Mouse (Mus musculus): Measurements from ENCODE around the gene Zdhhc20.

- no peak for TF ChIP-seq CTCF (conservative IDR thresholded peaks at IDR 0.05; ENCODE audit: insufficient read depth, insufficient read length, low read depth, low read length)
- no peak for TF ChIP-seq POLR2A (IDR thresholded peaks at IDR 0.05; ENCODE audit: low read depth, low read length)
These were observed 2.9 kb upstream of the Zdhhc20 start for GRCm38 (mm10) chr14:57892961-57893360.

All from kidney, adult 2 months (tissue).